Mouse (Mus musculus) MEL (cell line): ENCODE measurements at regions not wholly inside any gene's neighbourhood (a gene's known extent, or its start where the extent isn't known, plus 50 kb on each side); places are given as distances from the start of the nearest gene placed in this dataset.

Experiments used
- CTCF ChIP-seq, 3 experiments: IDR thresholded peaks in 2 of 3; conservative IDR thresholded peaks in 1 of 3; 2 replicates each; pipeline ENCODE4 v1.5.1; 2011 to 2012; ENCODE audit warnings: low read length in 3 of 3, low read depth in 2 of 3, mild to moderate bottlenecking in 2 of 3, improper control_type of control experiment in 1 of 3, inconsistent platforms in 1 of 3, mixed read lengths in 1 of 3, moderate library complexity in 1 of 3; ENCODE audit not compliant: control insufficient read depth in 1 of 3, insufficient read depth in 1 of 3, poor library complexity in 1 of 3, severe bottlenecking in 1 of 3
- KAT2A ChIP-seq: conservative IDR thresholded peaks from 2 replicates; pipeline ENCODE4 v1.6.1; 2012; ENCODE audit warnings: low read depth, low read length, improper control_type of control experiment, inconsistent platforms
- NELFE ChIP-seq: IDR thresholded peaks from 2 replicates; pipeline ENCODE4 v1.6.1; 2011; ENCODE audit warnings: low read depth, low read length, improper control_type of control experiment
- TBP ChIP-seq: IDR thresholded peaks from 2 replicates; pipeline ENCODE4 v1.8.0; 2011; ENCODE audit warnings: low read depth, low read length, improper control_type of control experiment
- USF1 ChIP-seq: IDR thresholded peaks from 2 replicates; pipeline ENCODE4 v1.6.1; 2014; ENCODE audit warnings: low read depth, mild to moderate bottlenecking, inconsistent platforms, low read length, improper control_type of control experiment, moderate library complexity

DNA sequence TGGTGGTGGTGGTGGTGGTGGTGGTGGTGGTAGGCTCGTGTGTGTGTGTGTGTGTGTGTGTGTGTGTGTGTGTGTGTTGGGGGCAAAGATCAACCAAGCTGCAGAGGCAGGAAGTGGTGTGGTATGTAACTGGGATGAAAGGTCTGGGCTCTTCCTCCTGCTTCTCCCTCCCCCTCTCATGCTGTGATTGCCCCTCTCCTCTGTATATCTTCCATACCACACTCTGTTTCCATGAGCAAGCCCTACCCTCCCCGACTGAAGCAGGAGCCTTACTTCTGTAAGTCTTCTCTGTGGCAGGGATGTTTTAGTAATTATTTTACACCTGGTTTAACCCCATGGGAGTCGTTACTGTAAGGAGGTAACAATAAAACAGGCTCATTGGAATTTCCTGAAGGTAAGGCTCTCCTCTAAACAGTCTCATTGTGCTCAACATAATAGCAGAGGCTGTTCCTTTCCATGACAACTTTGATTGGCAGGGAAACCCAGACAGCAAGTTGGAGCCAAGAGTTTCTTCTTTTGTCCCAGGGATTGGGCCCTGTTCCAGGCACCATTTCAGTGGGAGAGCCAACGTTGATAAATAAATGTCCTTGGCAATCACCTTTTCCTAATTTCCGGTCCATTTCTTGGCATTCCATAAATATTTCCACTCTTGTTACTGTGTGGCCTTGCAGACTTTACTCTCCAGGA lies 90.2 kb upstream of the Auts2 start:
- no peak for TF ChIP-seq CTCF (IDR thresholded peaks at IDR 0.05 in 2 of 3, conservative IDR thresholded peaks at IDR 0.05 in 1 of 3; ENCODE audit: control insufficient read depth in 1 of 3, insufficient read depth in 1 of 3, low read depth in 2 of 3, low read length in 3 of 3, poor library complexity in 1 of 3, severe bottlenecking in 1 of 3)
- no peak for TF ChIP-seq USF1
- no peak for TF ChIP-seq KAT2A
- no peak for TF ChIP-seq TBP
- TF ChIP-seq NELFE, result no peak
